Mouse (Mus musculus): ENCODE measurements around the gene Hrc.

Hrc gene

DNA sequence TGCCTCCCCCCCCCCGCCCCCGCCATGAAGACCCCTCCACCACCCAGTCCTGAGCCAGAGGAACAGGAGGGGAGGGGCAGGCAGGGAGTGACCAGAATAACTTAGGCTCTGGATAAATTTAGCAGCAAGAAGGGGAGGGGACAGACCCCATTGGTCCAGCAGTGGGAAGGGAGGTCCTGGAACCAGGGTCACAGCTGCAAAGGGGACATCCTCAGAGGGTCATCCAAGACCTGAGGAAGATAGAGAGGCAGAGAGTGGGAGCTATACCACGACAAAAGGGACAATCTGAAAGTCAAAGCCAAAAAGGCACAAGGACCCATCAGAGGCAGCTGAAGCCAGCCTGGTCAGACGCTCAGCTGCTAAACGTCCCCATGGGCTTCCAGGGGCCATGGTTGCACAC is at the start of gene Hrc:
Gene Hrc, plus strand, starts transcription at position 235 of the 400 bp plus-strand sequence.
- in situ Hi-C loops (cut with MboI, MseI) = no loop called here

DNA sequence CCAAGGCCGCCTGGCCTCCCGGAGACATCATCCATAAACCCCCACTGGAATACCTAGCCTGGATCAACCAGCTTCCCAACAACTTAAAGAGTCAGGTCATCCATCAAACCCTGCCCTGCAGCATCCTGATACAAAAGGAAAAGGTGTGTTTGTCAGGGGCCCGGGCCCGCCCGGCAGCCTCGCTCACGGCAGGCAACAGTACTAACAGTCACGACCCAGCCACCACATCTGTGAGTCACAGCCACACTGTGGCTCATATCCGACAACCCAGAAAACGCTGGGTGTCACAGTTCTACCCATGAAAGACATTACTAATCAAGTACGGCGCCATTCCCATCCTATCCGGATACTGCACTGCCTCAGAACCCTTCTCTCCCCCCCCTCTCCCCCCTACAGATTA is 48.6 kb upstream of the Hrc start:
- in situ Hi-C loops (cut with MboI, MseI) = no loop called here

GRCm38 (mm10) chr7:45296626-45297025 is 38.5 kb upstream of the Hrc start:
- in situ Hi-C loops (cut with MboI, MseI) = no loop called here

DNA sequence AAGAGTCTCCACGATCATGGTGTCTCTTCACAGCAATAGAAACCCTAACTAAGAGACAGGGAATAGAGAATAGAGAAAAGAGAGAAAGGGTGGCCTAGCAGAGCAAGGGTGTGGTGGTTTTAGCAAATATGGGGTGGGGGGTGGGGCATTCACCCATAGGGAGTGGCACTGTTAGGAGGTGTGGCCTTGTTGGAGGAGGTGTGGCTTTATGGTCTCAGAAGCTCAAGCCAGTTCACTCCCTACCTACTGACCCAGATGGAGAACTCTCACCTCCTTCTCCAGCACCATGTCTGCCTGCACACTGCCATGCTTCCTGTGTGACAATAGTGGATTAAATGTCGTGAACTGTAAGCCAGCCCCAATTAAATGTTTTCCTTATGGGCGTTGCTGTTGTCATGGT is 37.5 kb upstream of the Hrc start:
- in situ Hi-C loops (cut with MboI, MseI) = no loop called here

DNA sequence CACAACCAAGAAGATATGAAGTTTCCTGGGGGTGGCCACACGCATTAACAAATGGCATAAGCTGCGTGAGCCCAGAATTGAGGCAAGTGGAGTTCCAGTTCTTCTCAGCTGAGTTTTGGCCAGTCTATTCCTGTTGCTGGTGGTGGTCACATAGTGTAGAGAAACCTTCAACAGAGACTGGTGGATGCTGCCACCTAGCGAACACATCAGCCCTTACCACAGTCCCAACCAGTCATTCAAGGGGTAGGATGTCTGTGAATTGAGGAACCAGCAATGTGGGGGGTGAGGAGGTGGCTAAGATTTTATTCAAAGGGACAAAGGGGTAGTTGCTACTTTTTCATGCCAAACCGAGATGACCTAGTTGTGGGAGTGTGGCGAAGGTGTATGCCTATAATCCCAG is 35.3 kb upstream of the Hrc start:
- in situ Hi-C loops (cut with MboI, MseI) = no loop called here

DNA sequence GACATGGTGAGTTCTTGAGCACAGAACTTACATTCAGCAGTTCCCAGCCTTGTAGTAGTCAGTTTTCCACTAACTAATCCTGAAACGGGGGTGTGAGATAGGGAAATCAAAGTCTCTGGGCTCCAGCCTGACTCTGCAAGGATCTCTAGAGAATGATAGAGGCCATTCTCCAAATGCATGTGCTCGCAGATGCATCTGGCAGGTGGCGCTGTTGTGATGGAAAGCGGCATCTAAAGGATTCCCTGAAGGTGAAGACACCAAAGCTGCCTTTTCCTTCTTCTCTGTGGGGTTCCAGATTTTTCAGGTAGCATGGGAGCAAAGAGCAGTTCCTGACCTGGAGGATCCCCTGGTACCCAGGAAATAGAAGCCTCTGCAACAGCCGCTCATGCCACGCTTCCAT is 34.8 kb upstream of the Hrc start:
- in situ Hi-C loops (cut with MboI, MseI) = no loop called here

GRCm38 (mm10) chr7:45302626-45303025 is 32.5 kb upstream of the Hrc start:
- in situ Hi-C loops (cut with MboI, MseI) = no loop called here

GRCm38 (mm10) chr7:45304869-45305268 is 30.2 kb upstream of the Hrc start:
- in situ Hi-C loops (cut with MboI, MseI) = no loop called here

GRCm38 (mm10) chr7:45305275-45305674 is 29.8 kb upstream of the Hrc start:
- in situ Hi-C loops (cut with MboI, MseI) = no loop called here

- in situ Hi-C loops (cut with MboI, MseI) = no loop called here
These were observed 26.4 kb upstream of the Hrc start for GRCm38 (mm10) chr7:45308551-45309240.

DNA sequence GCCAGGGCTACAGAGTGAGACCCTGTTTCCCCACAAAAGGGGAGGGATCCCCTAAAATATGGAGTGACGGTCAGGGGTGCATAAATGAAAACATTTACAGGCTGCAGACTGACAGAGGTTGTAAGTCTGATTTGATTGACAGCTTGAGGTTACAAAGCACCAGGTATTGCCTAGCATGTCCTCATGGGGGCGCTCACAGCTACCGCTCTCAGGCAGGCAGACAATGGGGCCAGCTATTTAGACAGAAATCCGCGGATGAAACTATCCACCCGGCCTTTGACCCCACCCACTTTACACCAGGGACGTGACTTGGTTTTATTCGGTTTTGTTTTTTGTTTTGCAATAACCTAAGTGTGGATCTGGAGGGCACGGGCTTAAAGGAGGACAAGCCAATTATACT is 25.6 kb upstream of the Hrc start:
- in situ Hi-C loops (cut with MboI, MseI) = no loop called here

DNA sequence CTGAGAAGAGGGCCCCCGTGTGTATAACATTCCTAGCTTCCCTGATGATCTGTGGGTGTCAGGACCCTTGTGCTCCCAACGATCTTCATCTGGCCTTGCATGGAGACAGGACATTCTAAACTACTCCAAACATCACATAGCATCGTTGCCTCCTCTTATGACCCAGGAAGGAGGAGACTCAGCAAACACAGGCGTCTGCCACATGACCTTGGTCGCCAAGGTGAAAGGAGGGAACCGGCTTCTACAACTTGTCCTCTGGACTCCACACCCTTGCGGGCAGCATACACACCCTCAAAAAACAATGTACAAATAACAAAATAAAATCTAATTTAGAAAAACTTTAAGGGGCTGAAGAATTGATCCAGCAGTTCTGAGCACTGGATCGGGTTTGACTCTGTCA is 23.1 kb upstream of the Hrc start:
- in situ Hi-C loops (cut with MboI, MseI) = no loop called here

- in situ Hi-C loops (cut with MboI, MseI) = no loop called here
These were observed 22.2 kb upstream of the Hrc start for GRCm38 (mm10) chr7:45312686-45313453.

- in situ Hi-C loops (cut with MboI, MseI) = no loop called here
These were observed 21.6 kb upstream of the Hrc start for GRCm38 (mm10) chr7:45313495-45313894.

GRCm38 (mm10) chr7:45315182-45315701 is 19.8 kb upstream of the Hrc start:
- in situ Hi-C loops (cut with MboI, MseI) = loop anchor here in 1 of 2 experiments (5.0 kb wide), 1 partner anchor 43 kb away; no protein-coding TSS in a partner anchor

DNA sequence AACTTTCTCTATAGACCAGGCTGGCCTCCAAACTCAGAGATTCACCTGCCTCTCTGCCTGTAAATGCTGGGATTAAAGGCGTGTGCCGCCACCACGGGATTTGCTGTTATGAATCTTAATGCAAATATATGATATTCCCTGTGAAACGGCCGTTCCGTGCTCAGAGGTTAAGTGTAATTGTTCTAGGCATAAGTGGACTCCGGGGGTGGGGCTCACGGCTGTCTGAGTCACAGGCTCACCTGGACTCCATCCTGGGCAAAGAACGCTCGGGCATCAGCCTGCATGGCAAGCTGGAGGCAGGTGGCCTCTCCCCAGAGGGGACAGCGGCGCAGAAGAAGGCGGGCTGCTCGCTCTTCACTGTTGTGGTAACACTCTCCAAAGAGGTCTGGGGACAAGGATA is 18.6 kb upstream of the Hrc start:
- in situ Hi-C loops (cut with MboI, MseI) = loop anchor here in 1 of 2 experiments (5.0 kb wide), 1 partner anchor 44 kb away; no protein-coding TSS in a partner anchor

GRCm38 (mm10) chr7:45322245-45322644 is 12.8 kb upstream of the Hrc start:
- in situ Hi-C loops (cut with MboI, MseI) = no loop called here

DNA sequence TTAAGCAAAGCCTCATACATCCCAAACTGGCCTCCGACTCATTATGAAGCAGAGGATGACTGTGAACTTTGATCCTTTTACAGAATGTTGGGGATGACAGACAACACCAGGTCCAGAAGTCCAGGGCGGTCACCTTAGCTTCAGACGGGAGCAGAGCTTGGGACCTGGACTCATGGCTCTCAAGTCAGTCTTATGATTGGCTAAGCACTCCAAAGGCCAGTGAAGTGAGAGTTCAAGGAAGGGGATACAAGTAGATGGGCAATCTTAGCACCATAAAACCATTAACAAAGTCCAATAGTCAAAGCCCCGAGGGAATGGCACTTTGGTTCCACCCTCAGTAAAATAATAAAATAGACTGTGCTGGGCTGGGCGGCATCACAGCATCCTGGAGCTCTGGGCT is 12.0 kb upstream of the Hrc start:
- in situ Hi-C loops (cut with MboI, MseI) = no loop called here

- in situ Hi-C loops (cut with MboI, MseI) = no loop called here
These were observed 9.3 kb upstream of the Hrc start for GRCm38 (mm10) chr7:45325800-45326199.

DNA sequence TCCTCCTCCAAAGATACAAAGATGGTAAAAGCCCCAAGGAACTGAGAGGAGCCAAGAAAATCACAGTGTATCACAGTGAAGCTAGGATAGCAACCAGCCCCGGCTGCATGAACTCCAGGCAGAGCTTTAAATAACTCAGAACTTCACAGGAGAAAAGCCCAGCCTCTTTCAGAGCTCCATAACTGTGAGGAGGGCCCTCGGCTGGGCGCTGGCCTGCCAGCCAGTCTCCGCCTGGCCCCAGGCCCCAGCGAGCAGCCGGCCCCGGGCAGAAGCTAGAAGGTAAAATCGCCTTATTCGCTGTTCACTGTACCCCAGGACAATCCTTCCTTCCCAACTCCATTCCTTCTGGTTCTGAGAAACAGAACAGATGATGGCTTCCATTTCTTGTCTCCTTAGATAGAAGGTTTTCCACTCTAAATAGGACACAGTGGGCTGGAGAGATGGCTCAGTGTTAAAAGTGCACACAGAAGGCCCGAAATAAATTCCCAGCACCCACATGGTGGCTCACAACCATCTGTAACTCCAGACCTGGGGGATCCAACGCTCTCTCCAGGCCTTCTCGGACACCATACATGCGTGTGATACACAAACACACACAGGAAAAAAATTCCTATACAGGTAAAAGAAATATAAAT is 6.1 kb upstream of the Hrc start:
- in situ Hi-C loops (cut with MboI, MseI) = no loop called here

DNA sequence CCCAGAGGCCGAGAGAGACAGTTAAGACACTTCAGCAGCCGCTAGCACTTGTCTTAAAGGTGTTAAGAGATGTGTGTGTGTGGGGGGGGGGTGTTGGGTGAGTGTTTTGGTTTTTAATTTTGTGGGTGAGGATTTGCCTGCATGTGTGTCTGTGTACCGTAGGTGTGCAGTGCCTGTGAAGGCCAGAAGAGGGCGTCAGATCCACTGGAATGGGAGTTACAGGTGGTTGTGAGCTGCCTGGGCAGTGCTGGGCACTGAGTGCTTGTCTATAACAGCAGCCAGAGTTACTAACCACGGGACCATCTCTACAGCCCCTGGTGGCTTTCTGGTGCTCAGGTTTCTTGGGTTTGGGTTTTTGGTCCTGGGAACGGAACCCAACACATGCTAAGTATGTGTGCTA is 3.6 kb upstream of the Hrc start:
- in situ Hi-C loops (cut with MboI, MseI) = no loop called here

DNA sequence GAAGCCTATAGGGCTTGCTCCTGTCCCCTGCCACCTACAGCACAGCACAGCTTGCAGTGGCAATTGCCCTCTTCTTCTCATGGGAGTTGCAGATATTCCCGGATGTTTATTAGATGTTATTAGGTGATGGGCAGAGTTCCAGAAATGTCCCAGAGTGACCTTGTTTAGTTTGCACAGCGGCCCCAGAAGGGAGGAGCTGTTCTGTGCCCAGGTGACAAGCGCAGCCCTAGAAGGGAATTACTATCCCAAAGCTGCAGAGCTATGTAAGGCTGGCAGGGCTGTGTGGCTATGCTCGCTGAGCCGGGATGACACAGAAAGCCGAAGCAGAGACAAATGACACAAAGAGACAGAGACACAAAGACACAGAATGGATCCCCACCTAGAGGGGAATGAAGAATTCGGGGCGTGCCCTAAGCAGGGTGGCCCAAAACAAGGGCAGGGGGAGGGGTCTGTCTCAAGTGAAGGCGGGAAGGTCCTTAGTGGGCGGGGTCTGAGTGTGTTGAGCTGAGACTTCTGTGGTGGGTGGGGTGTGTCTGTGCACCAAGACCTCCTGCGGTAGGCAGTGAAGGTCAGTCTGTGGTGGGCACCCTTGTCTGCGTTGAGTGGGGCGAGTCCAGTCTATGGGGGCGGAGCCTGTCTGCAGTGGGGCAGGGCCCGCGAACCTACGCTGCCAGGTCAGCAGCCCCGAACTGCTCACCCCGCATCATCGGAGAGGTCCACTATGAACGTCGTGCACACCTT is 2.2 kb upstream of the Hrc start:
- in situ Hi-C loops (cut with MboI, MseI) = no loop called here
